Mouse (Mus musculus) frontal cortex, postnatal 36 days (tissue): Measurements from ENCODE around the gene Gm16440.
"Not testable (repeated sequence)": the region's sequence is repeated elsewhere in the genome, so short reads cannot be mapped to it uniquely, and the experiment has no call there.

Source experiments
- DNase-seq, 2 experiments: peaks; one replicate each; pipeline ENCODE4 v3.0.0; 2022; ENCODE audit warnings: low spot score in 2 of 2

Gm16440 gene

GRCm38 (mm10) chr14:6390219-6390618 lies at the start of gene Gm16440:
TSS of gene Gm16440 (minus strand) at chr14:6390319.
- DNase-seq = not testable (repeated sequence)

- peak in 1 of 2 experiments; percentile 4 for DNase-seq
Observed at GRCm38 (mm10) chr14:6426766-6427165, 36.6 kb upstream of the Gm16440 start.

GRCm38 (mm10) chr14:6426353-6426752 lies 36.2 kb upstream of the Gm16440 start:
- DNase-seq = not testable (repeated sequence)

GRCm38 (mm10) chr14:6412382-6412781 lies 22.3 kb upstream of the Gm16440 start, which contains the start of gene Gm3591:
TSS of gene Gm3591 (minus strand) at chr14:6412482.
- DNase-seq = not testable (repeated sequence)

- DNase-seq = not testable (repeated sequence)
Observed at GRCm38 (mm10) chr14:6343578-6343977, 46.5 kb downstream of the Gm16440 start, which contains the start of gene Gm3618. TSS of gene Gm3618 (minus strand) at chr14:6343678.
